Mouse (Mus musculus) megakaryocyte, embryonic 14.5 days (primary cell): ENCODE results near the gene Aff3.

Experiments used
- FLI1 ChIP-seq: IDR thresholded peaks from 2 replicates; pipeline ENCODE4 v1.6.1; 2012; ENCODE audit warnings: low read length, inconsistent platforms, mixed read lengths
- GATA1 ChIP-seq: IDR thresholded peaks from 3 replicates; pipeline ENCODE4 v1.6.1; 2012; ENCODE audit warnings: mixed read lengths, low read length, inconsistent platforms, borderline replicate concordance

DNA sequence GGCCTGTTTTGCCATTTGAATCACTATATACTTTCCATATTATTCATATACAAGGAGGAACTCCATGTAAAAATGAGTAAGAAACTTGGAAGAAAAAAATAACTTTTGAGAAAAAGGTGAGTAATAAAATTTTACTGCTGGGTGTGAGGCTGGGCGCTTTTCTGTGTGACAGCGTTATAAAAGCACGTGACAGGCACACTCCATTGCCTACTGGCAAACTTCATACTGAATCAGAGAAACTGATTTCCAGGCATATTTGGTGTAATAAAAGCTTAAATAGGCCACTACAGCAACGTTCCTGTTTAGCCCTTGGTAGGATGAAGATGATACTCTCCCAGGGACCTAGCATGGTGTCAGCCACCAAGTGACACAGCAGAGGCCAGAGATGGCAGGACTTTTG lies 310.2 kb downstream of the Aff3 start:
- no peak for TF ChIP-seq GATA1
- TF ChIP-seq FLI1: no peak
